Mouse (Mus musculus): ENCODE measurements around the gene Gm11559.
"Not testable (repeated sequence)": the region's sequence is repeated elsewhere in the genome, so short reads cannot be mapped to it uniquely, and the experiment has no call there.

The Gm11559 gene

DNA sequence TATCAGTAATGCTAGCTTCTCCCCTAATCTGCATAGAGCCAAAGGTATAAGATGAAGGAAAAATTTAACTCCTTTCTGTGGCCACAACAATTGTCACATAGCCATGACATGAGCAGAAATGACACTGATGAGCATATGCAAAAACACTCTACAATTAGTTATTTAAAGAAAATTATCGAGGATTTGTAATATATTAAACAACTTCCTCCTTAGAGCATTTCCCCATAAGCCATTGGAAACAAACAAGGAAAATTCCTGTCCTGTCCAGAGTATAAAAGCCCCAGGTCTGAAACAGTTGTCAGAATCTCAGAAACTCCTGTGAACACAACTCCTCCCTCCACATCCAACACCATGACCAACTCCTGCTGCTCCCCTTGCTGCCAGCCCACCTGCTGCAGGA lies at the start of gene Gm11559:
TSS of gene Gm11559 (plus strand) at position 301 of the 400 bp plus-strand sequence.
- not testable (repeated sequence) for DNase-seq (ENCODE audit: low read depth, low spot score)

DNA sequence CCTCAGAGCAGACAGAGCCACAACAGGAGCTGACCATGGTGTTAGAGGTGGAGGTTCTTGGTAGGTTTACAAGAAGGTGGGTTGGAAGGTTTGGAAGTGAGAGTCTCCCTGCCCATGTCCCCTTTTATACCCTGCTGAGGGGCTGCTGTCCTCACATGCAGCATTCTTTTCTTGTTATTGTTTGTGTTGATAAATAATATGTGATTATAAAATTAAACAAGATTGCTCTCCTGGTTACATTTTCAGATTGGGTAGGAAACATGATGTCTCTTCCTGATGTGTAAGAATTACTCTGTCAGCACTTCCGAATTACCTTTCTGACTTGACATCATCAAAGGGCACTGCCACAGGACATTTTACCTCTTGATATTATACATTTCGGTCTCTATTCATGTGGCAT lies 48.7 kb upstream of the Gm11559 start, which contains the start of gene Gm11564:
TSS of gene Gm11564 (minus strand) at position 101 of the 400 bp plus-strand sequence.
- not testable (repeated sequence) for DNase-seq (ENCODE audit: low read depth, low spot score)

GRCm38 (mm10) chr11:99837966-99838365 lies 26.3 kb upstream of the Gm11559 start, which contains the start of gene 2300003K06Rik:
Gene 2300003K06Rik (minus strand): TSS chr11:99838066.
- DNase-seq (ENCODE audit: low read depth, low spot score), result no peak

DNA sequence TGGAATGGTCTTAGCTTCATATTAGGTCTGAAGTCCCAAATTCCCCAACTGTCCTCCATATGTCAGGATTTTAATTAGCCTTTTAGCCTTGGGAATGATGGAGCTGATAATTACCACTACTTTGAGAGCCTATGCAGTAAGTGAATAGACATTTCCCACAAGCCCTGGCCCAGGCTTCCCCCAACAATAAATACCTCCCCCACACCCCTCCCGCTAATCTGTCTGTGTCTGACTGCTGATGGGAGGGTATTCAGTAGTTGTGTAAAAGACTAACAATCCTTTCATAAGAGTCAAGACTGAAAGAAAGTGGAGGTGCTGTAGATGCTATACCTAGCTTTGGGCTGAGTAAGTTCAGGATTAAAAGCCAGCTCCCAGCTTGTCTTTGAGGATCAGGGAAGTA lies 22.1 kb upstream of the Gm11559 start:
- no peak for DNase-seq (ENCODE audit: low read depth, low spot score)

- DNase-seq (ENCODE audit: low read depth, low spot score), result no peak
Measured at GRCm38 (mm10) chr11:99846746-99847145, 17.5 kb upstream of the Gm11559 start.

DNA sequence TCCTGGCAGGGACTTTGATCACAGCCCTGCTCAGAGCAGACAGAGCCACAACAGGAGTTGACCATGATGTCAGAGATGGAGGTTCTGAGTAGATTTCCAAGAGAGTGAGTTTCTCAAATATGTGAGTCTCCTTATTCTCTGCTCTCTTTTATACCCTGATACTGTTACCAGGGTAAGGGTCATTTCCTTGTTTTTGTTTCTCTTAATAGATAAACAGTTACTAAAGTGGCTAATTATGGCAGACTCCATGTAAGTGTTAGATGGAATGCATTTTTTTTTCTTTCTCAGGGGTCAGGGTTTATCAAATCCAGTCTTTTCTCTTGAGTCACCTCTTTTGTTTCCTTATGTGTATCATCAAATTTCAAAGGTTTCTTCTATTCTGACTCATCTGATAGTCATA lies 12.8 kb upstream of the Gm11559 start, which contains the start of gene Krtap4-16:
TSS of gene Krtap4-16 (minus strand) at position 101 of the 400 bp plus-strand sequence.
- DNase-seq (ENCODE audit: low read depth, low spot score), result no peak

- no peak for DNase-seq (ENCODE audit: low read depth, low spot score)
Measured at GRCm38 (mm10) chr11:99854121-99854520, 10.2 kb upstream of the Gm11559 start.

DNA sequence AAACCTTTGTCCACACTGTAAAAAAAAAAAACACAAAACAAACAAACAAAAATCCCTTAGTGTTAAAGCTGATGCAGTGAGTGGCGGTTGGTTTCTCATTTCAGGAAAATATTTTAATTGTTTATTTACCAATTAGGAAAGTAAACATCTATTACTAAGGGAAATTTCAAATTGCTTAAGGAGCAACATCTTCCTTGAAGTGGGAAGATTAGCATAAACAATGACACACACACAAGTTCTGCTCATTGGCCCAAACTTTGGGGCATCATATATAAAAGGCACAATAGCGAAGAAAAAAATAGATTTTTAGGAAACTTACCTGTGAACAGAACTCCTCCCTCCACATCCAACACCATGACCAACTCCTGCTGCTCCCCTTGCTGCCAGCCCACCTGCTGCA lies 6.7 kb upstream of the Gm11559 start, which contains the start of gene Gm11568:
TSS of gene Gm11568 (plus strand) at position 301 of the 400 bp plus-strand sequence.
- DNase-seq (ENCODE audit: low read depth, low spot score), result no peak

GRCm38 (mm10) chr11:99858761-99859160 lies 5.5 kb upstream of the Gm11559 start:
- DNase-seq (ENCODE audit: low read depth, low spot score), result no peak

- DNase-seq (ENCODE audit: low read depth, low spot score), result not testable (repeated sequence)
Measured at GRCm38 (mm10) chr11:99873089-99873488, 8.8 kb downstream of the Gm11559 start, which contains the start of gene Krtap9-1. Gene Krtap9-1 (plus strand): TSS chr11:99873389.

DNA sequence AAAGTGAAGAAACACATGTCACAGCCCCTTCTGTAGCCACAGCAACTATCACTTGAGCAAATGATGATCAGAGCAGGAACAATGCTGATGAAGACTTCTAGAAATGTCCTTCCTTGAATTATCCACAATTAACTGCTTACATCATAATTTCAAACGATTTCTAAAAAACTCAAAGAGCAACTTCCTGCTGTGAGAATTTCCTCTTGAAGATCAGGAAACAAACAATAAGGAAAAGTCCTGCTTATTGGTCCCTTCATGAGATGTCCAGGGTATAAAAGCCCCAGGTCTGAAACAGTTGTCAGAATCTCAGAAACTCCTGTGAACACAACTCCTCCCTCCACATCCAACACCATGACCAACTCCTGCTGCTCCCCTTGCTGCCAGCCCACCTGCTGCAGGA lies 14.6 kb downstream of the Gm11559 start, which contains the start of gene Gm11567:
TSS of gene Gm11567 (plus strand) at position 301 of the 400 bp plus-strand sequence.
- DNase-seq (ENCODE audit: low read depth, low spot score), result not testable (repeated sequence)

DNA sequence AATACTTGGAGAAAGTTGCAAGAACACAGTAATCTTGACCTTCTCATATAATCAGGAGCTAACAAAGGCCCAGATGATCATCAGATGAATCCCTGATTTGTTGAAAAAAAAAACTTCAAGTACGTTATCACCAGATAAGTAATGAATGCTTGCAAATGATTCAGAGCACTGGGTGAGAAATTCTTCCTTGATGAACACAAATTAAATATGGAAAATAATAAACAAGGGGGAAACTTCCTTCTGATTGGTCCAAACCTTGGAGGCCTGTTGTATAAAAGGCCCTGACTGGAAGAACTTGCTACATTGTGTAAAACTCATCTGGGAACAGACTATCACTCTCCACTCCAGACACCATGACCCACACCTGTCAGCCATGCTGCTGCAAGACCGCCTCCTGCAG lies 43.3 kb downstream of the Gm11559 start, which contains the start of gene Krtap31-1:
TSS of gene Krtap31-1 (plus strand) at position 301 of the 400 bp plus-strand sequence.
- DNase-seq (ENCODE audit: low read depth, low spot score), result no peak

DNA sequence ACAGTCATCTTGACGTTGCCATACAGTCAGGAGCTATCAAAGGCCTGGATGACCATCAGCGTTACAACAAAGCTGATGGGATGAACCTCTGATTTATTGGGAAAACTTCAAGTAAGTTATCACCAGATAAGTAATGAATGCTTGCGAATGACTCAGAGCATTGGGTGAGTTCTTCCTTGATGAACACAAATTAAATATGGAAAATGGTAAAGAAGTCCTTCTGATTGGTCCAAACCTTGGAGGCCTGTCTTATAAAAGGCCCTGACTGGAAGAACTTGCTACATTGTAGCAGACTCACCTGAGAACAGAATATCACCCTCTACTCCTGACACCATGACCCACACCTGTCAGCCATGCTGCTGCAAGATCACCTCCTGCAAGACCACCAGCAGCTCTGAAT lies 50.2 kb downstream of the Gm11559 start, which contains the start of gene Gm11565:
TSS of gene Gm11565 (plus strand) at position 301 of the 400 bp plus-strand sequence.
- DNase-seq (ENCODE audit: low read depth, low spot score), result no peak

All from CD4-positive, CD25-positive, alpha-beta regulatory T cell, adult 2 months (primary cell).